In the genomic region with DNA sequence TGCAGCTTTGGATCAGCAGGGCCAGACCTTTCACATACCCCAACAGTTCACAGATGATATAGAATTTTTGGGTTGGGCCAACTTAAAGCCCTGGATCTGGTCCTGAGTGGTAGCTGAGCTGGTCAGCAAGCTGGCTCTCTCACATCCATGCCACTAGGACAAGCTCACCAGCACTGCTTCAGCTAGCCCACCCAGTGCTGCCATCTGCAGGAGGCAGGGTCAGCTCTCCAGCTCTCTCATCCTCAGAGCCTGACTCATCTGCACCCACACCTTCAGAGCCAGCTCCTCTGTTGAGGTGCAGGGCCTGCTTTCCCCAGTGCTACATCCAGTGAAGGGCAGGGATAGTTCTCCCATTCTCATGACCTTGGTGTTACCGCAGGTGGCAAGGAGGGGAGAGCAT, we compare ENCODE assay signal across 9 mouse cellular contexts. TPM values are rescaled to one million over a fixed set of nuclear protein-coding genes. Genes with fewer than 3 reads are reported as not detected.
DNase-seq lines count a peak whose midpoint lies in the region; ATAC-seq and TF ChIP-seq lines count a peak whose summit lies in the region.
"Had no signal": no experiment of that assay in that cellular context is flagged by ENCODE, and none has a peak within 500 bp of the region (broad histone marks: within the 10 kb centered on the region; RNA-seq: fewer than 3 reads in every experiment).

No protein-coding gene starts in this region.

- H3K9me3 ChIP-seq in hindbrain, embryonic 10.5 days = no peaks in the 10 kb centered on the region
- H3K9me3 ChIP-seq in hindbrain, embryonic 14.5 days (ENCODE audit: control insufficient read depth, low read length) = no peaks in the 10 kb centered on the region
- H3K9me3 ChIP-seq: heart, embryonic 15.5 days had no signal

- WGBS in hindbrain, embryonic 10.5 days = 76% methylated on average over 1 of the region's 1 CpGs
- WGBS in hindbrain, embryonic 14.5 days = 67% methylated on average over 1 of the region's 1 CpGs
- WGBS in thymus, adult 2 months = 83% methylated on average over 1 of the region's 1 CpGs

- peak; percentile 15 for DNase-seq in hindbrain, embryonic 10.5 days (ENCODE audit: low spot score)
- DNase-seq in hindbrain, embryonic 14.5 days (ENCODE audit: low spot score) = no peak
- peak; percentile 29 for DNase-seq in thymus, adult 2 months
- DNase-seq in thymus, adult 18-20 months = no peak
- no peak for DNase-seq in adipocyte (ENCODE audit: low spot score)
- no peak for DNase-seq in cerebellum, postnatal 36 days
- DNase-seq in adrenal gland, postnatal 25 days = no peak

- H3K4me2 ChIP-seq in hindbrain, embryonic 14.5 days (replicated peaks) = no peak overlapping the region
- H3K4me2 ChIP-seq: heart, embryonic 15.5 days had no signal

- H3K4me1 ChIP-seq in hindbrain, embryonic 10.5 days (replicated peaks) = no peaks in the 10 kb centered on the region
- H3K4me1 ChIP-seq in hindbrain, embryonic 14.5 days (replicated peaks; ENCODE audit: control insufficient read depth, insufficient read depth, low read length) = no peaks in the 10 kb centered on the region
- H3K4me1 ChIP-seq in thymus, adult 2 months (replicated peaks; ENCODE audit: control insufficient read depth, insufficient read depth, low read length) = no peaks in the 10 kb centered on the region
- H3K4me1 ChIP-seq: heart, embryonic 15.5 days had no signal

- H3K9ac ChIP-seq in hindbrain, embryonic 14.5 days = no peak overlapping the region
- H3K9ac ChIP-seq: heart, embryonic 15.5 days had no signal

- no peak for TF ChIP-seq CTCF in thymus, adult 2 months (IDR thresholded peaks at IDR 0.05; ENCODE audit: borderline replicate concordance, control insufficient read depth, extremely low read depth, insufficient read depth, low read length, poor library complexity)

- no peaks in the 10 kb centered on the region for H3K27me3 ChIP-seq in hindbrain, embryonic 10.5 days (ENCODE audit: insufficient read depth, poor library complexity, severe bottlenecking)
- no peaks in the 10 kb centered on the region for H3K27me3 ChIP-seq in hindbrain, embryonic 14.5 days (ENCODE audit: control insufficient read depth, insufficient read depth, low read length)
- H3K27me3 ChIP-seq in thymus, adult 2 months (ENCODE audit: control insufficient read depth, insufficient read depth, low read length) = no peaks in the 10 kb centered on the region
- H3K27me3 ChIP-seq: heart, embryonic 15.5 days had no signal

- H3K27ac ChIP-seq in hindbrain, embryonic 10.5 days = no peak overlapping the region
- no peak overlapping the region for H3K27ac ChIP-seq in hindbrain, embryonic 14.5 days
- no peak overlapping the region for H3K27ac ChIP-seq in thymus, adult 2 months (ENCODE audit: control insufficient read depth, insufficient read depth, low read length)
- H3K27ac ChIP-seq: heart, embryonic 15.5 days had no signal

- no peaks in the 10 kb centered on the region for H3K36me3 ChIP-seq in hindbrain, embryonic 10.5 days
- no peaks in the 10 kb centered on the region for H3K36me3 ChIP-seq in hindbrain, embryonic 14.5 days (replicated peaks; ENCODE audit: control insufficient read depth, insufficient read depth)
- H3K36me3 ChIP-seq in thymus, adult 2 months (ENCODE audit: control insufficient read depth, insufficient read depth, low read length) = no peaks in the 10 kb centered on the region
- H3K36me3 ChIP-seq: heart, embryonic 15.5 days had no signal

- no peak for TF ChIP-seq POLR2A in thymus, adult 2 months (IDR thresholded peaks at IDR 0.05; ENCODE audit: control insufficient read depth, extremely low read depth, insufficient read depth, low read length, poor library complexity)

- no peak overlapping the region for H3K4me3 ChIP-seq in hindbrain, embryonic 10.5 days
- H3K4me3 ChIP-seq in hindbrain, embryonic 14.5 days (replicated peaks; ENCODE audit: low read length) = no peak overlapping the region
- no peak overlapping the region for H3K4me3 ChIP-seq in thymus, adult 2 months (ENCODE audit: control insufficient read depth, insufficient read depth, low read length)
- H3K4me3 ChIP-seq: heart, embryonic 15.5 days had no signal

- ATAC-seq in hindbrain, embryonic 14.5 days (ENCODE audit: low FRiP score) = no peak
- 0 out of 2 replicates have a peak, but pooled peaks have one; percentile 49 for ATAC-seq in erythroblast, adult 5-6 weeks (replicated peaks; ENCODE audit: low FRiP score, poor library complexity, severe bottlenecking)

RNA-seq across cellular contexts. Expression of gene Sf3b6, which starts 23.6 kb away (rescaled TPM):
- polyA plus RNA-seq in hindbrain, embryonic 10.5 days (2016; fragmentation: Nextera tagmentation; extraction: Ambion mirVana) = 314 and 329 TPM in 2 replicates
- 269 and 286 TPM in 2 replicates for polyA plus RNA-seq in hindbrain, embryonic 14.5 days (2014; fragmentation: Nextera tagmentation; extraction: Ambion mirVana)
- 134 and 153 TPM in 2 replicates for polyA plus RNA-seq in thymus, adult 2 months (2012; rRNA removed)
- 94.0 and 156 TPM in 2 replicates for total RNA-seq in erythroblast, adult 5-6 weeks (2015; ENCODE audit: low replicate concordance)
- total RNA-seq in erythroblast, adult 5-6 weeks (2017; ENCODE audit: low replicate concordance) = 52.9 and 65.2 TPM in 2 replicates
- 102 and 110 TPM in 2 replicates for total RNA-seq in adrenal gland, postnatal 25 days (2021)

RNA-seq across cellular contexts. Expression of gene Fam228b, which starts 24.7 kb away (rescaled TPM):
- 1.1 and 3.0 TPM in 2 replicates for polyA plus RNA-seq in hindbrain, embryonic 10.5 days (2016; fragmentation: Nextera tagmentation; extraction: Ambion mirVana)
- polyA plus RNA-seq in hindbrain, embryonic 14.5 days (2014; fragmentation: Nextera tagmentation; extraction: Ambion mirVana) = 3.2 and 8.5 TPM in 2 replicates
- 0.71 and 0.99 TPM in 2 replicates for polyA plus RNA-seq in thymus, adult 2 months (2012; rRNA removed)
- not detected in 2 replicates for total RNA-seq in erythroblast, adult 5-6 weeks (2015; ENCODE audit: low replicate concordance)
- not detected in 2 replicates for total RNA-seq in erythroblast, adult 5-6 weeks (2017; ENCODE audit: low replicate concordance)
- total RNA-seq in adrenal gland, postnatal 25 days (2021) = 4.7 and 9.2 TPM in 2 replicates

RNA-seq across cellular contexts. Expression of gene Pfn4, which starts 24.9 kb away (rescaled TPM):
- 2.4 and 3.0 TPM in 2 replicates for polyA plus RNA-seq in hindbrain, embryonic 10.5 days (2016; fragmentation: Nextera tagmentation; extraction: Ambion mirVana)
- 15.3 and 16.3 TPM in 2 replicates for polyA plus RNA-seq in hindbrain, embryonic 14.5 days (2014; fragmentation: Nextera tagmentation; extraction: Ambion mirVana)
- 0.32 and 0.80 TPM in 2 replicates for polyA plus RNA-seq in thymus, adult 2 months (2012; rRNA removed)
- total RNA-seq in erythroblast, adult 5-6 weeks (2015; ENCODE audit: low replicate concordance) = not detected in 2 replicates
- total RNA-seq in erythroblast, adult 5-6 weeks (2017; ENCODE audit: low replicate concordance) = 2.7 TPM in 1 of 2 replicates, not detected in the other
- 1.1 and 4.0 TPM in 2 replicates for total RNA-seq in adrenal gland, postnatal 25 days (2021)

RNA-seq across cellular contexts. Expression of gene Fkbp1b, which starts 47.7 kb away (rescaled TPM):
- 8.4 and 14.4 TPM in 2 replicates for polyA plus RNA-seq in hindbrain, embryonic 10.5 days (2016; fragmentation: Nextera tagmentation; extraction: Ambion mirVana)
- polyA plus RNA-seq in hindbrain, embryonic 14.5 days (2014; fragmentation: Nextera tagmentation; extraction: Ambion mirVana) = 50.6 and 58.5 TPM in 2 replicates
- 1.7 and 3.7 TPM in 2 replicates for polyA plus RNA-seq in thymus, adult 2 months (2012; rRNA removed)
- total RNA-seq in erythroblast, adult 5-6 weeks (2015; ENCODE audit: low replicate concordance) = not detected in 2 replicates
- total RNA-seq in erythroblast, adult 5-6 weeks (2017; ENCODE audit: low replicate concordance) = 2.1 and 3.9 TPM in 2 replicates
- 5.6 and 7.2 TPM in 2 replicates for total RNA-seq in adrenal gland, postnatal 25 days (2021)

RNA-seq across cellular contexts. Expression of gene Wdcp, which starts 49.4 kb away (rescaled TPM):
- polyA plus RNA-seq in hindbrain, embryonic 10.5 days (2016; fragmentation: Nextera tagmentation; extraction: Ambion mirVana) = 27.2 and 28.1 TPM in 2 replicates
- polyA plus RNA-seq in hindbrain, embryonic 14.5 days (2014; fragmentation: Nextera tagmentation; extraction: Ambion mirVana) = 10.4 and 11.1 TPM in 2 replicates
- 9.8 and 10.9 TPM in 2 replicates for polyA plus RNA-seq in thymus, adult 2 months (2012; rRNA removed)
- 0.19 and 1.9 TPM in 2 replicates for total RNA-seq in erythroblast, adult 5-6 weeks (2015; ENCODE audit: low replicate concordance)
- total RNA-seq in erythroblast, adult 5-6 weeks (2017; ENCODE audit: low replicate concordance) = 1.1 and 1.2 TPM in 2 replicates
- 8.6 and 11.4 TPM in 2 replicates for total RNA-seq in adrenal gland, postnatal 25 days (2021)

Comparison
In these comparisons a context has a peak if more than half of its experiments do, and no peak if none do; other contexts are left out.
1. DNase-seq: peak in hindbrain, embryonic 10.5 days (single experiment) and thymus, adult 2 months (single experiment); none in hindbrain, embryonic 14.5 days (single experiment), thymus, adult 18-20 months (0 of 2), adipocyte (single experiment), cerebellum, postnatal 36 days (0 of 2) and adrenal gland, postnatal 25 days (single experiment).